Mouse (Mus musculus) bone marrow, adult 2 months (tissue): ENCODE data around the gene Bpi.

Experiments used
- CTCF ChIP-seq: fragments of 200-500 bp; IDR thresholded peaks from 2 replicates; pipeline ENCODE4 v1.5.1; 2011; ENCODE audit warnings: low read length, control low read depth; ENCODE audit not compliant: control insufficient read depth, insufficient read depth
- POLR2A ChIP-seq: fragments of 200-500 bp; IDR thresholded peaks from 2 replicates; pipeline ENCODE4 v1.6.1; 2011; ENCODE audit warnings: low read depth, mild to moderate bottlenecking, control low read depth, low read length, borderline replicate concordance; ENCODE audit not compliant: control insufficient read depth

- TF ChIP-seq POLR2A (no peak), CTCF (no peak)
Observed at GRCm38 (mm10) chr2:158283136-158283535, 25.2 kb downstream of the Bpi start.
